Mouse (Mus musculus) layer of hippocampus, adult 2 months (tissue): Measurements from ENCODE around the gene Fmnl2. TPM values are rescaled to one million over a fixed set of nuclear protein-coding genes. Genes with fewer than 3 reads are reported as not detected.

ENCODE experiments used
- DNase-seq, 2 experiments: peaks; one replicate each; pipeline ENCODE4 v3.0.0; 2022; ENCODE audit warnings: low spot score in 2 of 2
- H3K27ac ChIP-seq: fragments of 200-600 bp; 2 replicates; pipeline ENCODE4 v1.8.1; 2022
- H3K4me3 ChIP-seq: fragments of 200-600 bp; 2 replicates; pipeline ENCODE4 v1.8.1; 2022; ENCODE audit warnings: mild to moderate bottlenecking
- CTCF ChIP-seq: fragments of 200-600 bp; conservative IDR thresholded peaks from 2 replicates; pipeline ENCODE4 v1.8.1; 2022; ENCODE audit warnings: antibody characterized with exemption, mild to moderate bottlenecking, moderate library complexity
- total RNA-seq, 2 experiments: library from RNA; stranded (reverse); gene quantifications; 2 replicates each; pipeline ENCODE4 v1.2.3; 2021

Gene Fmnl2
- total RNA-seq, 2 experiments from 2014 or later, result 42.4 to 44.0 TPM

DNA sequence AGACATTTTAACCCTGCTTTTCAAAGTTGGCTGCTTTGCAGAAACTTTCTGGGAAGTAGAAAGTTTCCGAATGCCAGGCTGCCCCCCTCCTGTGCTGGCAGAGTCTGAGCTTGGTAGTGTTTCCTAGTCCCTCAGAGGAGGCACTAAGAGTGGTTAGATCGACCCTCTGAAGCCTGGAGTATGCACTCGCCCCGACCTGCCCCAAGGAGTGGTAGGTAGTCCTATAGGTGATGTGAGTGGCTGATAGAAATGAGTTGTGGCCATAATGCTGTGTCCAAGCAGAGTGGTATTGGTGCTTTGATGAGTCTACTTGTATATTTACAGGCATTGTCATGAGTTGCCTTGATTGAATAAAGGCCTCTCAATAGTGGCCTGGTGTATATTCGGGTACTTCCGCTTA, 116.4 kb downstream of the Fmnl2 start:
- H3K27ac ChIP-seq, result no peak overlapping the region
- TF ChIP-seq CTCF, result no peak
- no peak overlapping the region for H3K4me3 ChIP-seq
- DNase-seq, result no peak

DNA sequence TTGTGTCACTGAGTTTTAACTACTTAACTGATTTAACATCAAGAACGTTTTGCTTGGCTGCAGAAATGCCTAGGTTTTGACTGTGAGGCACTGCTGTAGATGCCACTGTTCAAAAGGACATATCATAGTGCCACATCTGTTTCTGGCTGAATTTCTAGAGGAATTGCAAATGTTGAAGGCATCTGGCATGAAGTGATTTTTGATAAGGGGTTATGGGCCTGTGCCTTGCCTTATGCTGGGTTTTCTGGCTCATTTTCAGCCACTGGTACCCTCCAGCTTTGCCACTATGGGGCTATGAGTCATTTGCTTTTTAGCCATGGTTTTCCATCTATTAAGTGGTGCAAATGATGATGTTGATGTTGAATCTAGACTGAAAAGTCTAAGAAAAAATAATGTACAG, 117.1 kb downstream of the Fmnl2 start:
- Histone ChIP-seq H3K27ac (no peak overlapping the region), H3K4me3 (no peak overlapping the region)
- DNase-seq, result no peak
- TF ChIP-seq CTCF, result no peak

DNA sequence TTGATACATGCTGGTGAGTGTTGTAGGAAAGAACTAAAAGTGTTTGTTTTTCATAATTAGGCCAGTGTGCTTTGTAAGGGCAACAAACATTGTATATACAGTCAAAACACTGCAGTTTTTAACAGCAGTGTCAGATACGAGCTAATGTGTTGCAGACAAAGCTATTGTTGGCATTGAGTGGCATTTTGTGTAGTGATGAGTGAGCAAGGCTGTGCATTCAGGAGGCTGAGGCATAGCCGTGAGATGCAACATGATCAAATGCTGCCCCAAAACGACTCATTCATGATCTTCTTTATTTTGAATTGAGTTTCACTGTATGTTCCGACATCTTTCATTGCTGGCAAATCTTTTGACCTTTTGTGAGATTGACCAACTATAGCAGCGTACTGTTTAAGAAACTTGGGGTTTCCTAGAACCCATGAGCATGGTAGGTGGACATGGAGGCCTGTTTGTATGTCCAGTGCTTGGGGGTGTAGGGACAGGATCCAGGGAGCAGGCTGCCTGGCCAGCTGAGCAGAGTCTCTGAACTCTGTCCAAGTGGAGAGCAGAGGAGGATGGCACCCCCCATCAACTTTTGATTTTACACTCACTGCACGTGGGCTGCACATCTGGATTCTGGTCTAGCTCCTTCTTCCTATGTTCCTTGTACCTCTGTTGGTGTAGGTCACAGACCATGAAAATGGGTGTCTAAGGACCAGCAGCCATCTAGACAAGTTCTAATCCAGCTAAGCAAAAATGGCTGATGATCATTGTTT, 120.4 kb downstream of the Fmnl2 start:
- DNase-seq, result no peak
- peak overlapping the region; percentile 49 for H3K27ac ChIP-seq
- no peak for TF ChIP-seq CTCF
- no peak overlapping the region for H3K4me3 ChIP-seq

DNA sequence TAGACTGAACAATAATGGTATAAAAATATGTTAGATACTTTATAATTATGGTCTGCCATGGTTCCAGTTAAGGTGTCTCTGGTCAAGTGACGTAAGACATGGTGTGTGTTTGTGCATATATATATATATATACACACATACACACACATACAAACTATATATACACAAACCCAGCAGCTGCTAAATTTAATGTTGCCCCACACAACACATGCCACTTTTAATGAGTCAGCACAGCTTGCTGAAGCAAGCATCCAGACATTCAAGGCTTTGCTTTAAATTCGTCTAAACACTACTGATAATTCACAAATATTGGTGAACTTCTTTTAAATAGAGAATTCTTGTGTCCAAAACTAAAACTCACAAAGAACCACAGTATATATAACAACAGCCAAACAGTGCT, 121.1 kb downstream of the Fmnl2 start:
- no peak for DNase-seq
- Histone ChIP-seq H3K4me3 (no peak overlapping the region), H3K27ac (peak overlapping the region; percentile 49)
- no peak for TF ChIP-seq CTCF

DNA sequence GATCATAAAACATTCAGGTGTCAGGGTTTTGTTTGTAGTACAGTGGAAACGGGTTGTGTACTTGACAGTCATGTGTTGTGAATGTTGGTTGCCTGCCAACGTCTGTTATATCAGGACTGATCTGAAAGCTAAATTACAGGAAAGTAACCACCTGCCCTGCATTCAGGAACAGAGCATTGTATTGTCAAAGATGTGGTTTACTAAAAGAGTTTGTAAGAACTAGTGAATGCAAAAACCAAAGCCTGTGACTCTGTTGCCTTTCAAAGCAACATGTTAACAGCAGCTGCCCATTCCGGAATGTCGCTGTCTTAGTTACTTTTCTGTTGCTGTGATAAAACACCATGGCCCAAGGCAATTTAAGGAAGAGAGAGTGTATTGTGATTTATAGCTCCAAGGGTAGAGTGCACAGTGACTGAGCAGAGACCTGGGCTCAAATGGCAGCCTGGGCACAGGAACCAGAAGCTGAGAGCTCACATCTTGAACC, 121.7 kb downstream of the Fmnl2 start:
- no peak for DNase-seq
- Histone ChIP-seq H3K4me3 (no peak overlapping the region), H3K27ac (peak overlapping the region; percentile 49)
- no peak for TF ChIP-seq CTCF

DNA sequence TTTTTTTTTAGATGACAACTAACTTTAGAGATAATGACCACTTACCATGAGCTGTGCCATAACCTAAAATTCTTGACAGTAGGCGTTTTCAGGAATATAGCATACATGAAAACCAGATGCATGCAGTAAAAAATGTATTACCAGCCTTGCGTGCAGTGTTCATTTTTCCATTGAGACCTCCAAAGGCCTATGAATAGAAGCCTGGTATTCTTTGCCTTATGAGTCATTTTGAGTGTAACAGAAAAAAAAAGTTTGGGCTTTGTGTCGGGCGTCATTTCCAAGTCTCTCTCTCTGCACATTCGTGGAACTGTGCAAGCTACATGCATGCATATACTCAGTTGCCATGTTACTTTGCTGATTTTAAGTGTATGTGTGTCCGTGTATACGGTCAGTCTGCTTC, 123.5 kb downstream of the Fmnl2 start:
- Histone ChIP-seq H3K4me3 (no peak overlapping the region), H3K27ac (no peak overlapping the region)
- TF ChIP-seq CTCF, result no peak
- no peak for DNase-seq

GRCm38 (mm10) chr2:52981595-52981994, 123.9 kb downstream of the Fmnl2 start:
- H3K27ac ChIP-seq, result no peak overlapping the region
- H3K4me3 ChIP-seq, result no peak overlapping the region
- TF ChIP-seq CTCF, result no peak
- no peak for DNase-seq

DNA sequence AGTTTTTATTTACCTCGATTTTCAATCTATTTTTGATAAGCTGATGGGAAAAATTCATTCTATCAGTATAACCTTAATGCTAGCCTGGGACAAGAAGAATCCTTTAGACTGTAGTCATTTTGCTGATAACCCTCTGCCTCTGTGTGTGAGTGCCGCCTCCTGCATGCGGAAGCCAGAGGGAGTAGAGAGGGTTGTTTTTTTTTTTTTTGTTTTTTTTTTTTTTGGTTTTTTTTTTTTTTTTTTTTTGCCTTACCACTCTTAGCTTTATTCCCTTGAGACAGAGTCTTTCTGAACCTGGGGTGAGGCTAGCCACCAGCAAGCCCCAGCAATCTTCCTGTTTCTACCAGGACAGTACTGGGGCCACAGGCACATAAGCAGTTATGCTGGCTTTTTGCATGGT, 124.8 kb downstream of the Fmnl2 start:
- Histone ChIP-seq H3K4me3 (no peak overlapping the region), H3K27ac (no peak overlapping the region)
- no peak for TF ChIP-seq CTCF
- no peak for DNase-seq

DNA sequence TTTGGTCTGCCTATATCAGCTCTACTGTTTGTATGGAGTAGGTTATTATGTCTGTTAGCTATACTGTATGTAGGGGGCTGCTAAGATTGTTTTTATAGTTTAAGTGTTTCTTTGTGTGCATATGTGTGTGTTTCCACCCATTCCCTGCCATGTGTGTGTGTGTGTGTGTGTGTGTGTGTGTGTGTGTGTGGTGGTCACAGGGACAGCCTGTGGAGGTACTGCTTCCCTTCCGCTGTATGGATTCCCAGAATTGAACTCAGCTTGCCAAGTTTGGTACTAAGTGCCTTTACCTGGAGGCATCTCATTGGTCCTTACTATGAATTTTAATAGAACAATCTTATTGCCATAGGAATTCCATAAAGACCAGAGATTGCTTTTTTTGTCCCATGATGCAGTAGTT, 126.9 kb downstream of the Fmnl2 start:
- DNase-seq, result no peak
- Histone ChIP-seq H3K4me3 (no peak overlapping the region), H3K27ac (peak overlapping the region; percentile 82)
- no peak for TF ChIP-seq CTCF

DNA sequence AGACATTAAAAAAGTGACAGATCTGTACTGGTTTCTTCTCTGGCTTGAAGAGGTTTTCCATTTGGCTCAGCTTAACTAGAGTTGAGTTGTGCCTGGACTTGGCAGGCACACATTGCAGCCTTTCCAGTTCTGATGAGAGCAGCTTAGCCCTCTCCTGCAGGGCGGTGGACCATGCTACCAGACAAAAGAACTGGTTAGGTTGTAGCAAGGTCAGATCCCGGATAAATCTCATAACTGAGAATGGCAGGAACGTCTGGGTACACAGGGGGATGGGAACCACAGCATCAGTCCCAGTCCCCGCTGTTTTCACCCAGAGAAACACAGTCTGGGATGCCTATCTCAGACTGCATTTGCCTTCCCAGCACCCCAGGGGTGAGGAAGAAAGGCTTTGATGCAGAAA, 127.5 kb downstream of the Fmnl2 start:
- peak overlapping the region; percentile 82 for H3K27ac ChIP-seq
- H3K4me3 ChIP-seq, result no peak overlapping the region
- no peak for DNase-seq
- TF ChIP-seq CTCF, result no peak

DNA sequence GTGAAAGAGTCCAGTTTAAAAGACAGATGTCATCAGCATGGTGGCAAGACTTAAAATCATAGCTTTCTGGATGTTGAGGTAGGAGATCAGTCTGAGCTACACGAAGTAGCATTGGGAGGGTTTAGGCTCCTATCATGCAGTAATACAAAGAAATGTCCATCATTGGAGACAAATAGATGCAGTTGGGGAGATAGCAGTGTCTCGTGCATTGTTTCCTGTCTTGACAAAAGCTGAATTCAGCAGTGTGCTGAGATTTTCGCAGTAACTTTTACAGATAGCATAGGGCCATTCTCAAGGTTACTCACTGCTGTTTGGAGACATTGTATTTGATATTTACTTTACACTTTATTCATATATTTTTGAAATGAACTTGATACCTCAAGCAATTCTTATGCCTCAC, 128.7 kb downstream of the Fmnl2 start:
- no peak overlapping the region for H3K4me3 ChIP-seq
- H3K27ac ChIP-seq, result peak overlapping the region; percentile 32
- no peak for TF ChIP-seq CTCF
- DNase-seq, result no peak

- DNase-seq, result no peak
- peak overlapping the region; percentile 85; the same call in 1 of the 2 replicates for H3K27ac ChIP-seq
- TF ChIP-seq CTCF, result no peak
- H3K4me3 ChIP-seq, result no peak overlapping the region
These were observed 129.4 kb downstream of the Fmnl2 start for GRCm38 (mm10) chr2:52987035-52987434.

DNA sequence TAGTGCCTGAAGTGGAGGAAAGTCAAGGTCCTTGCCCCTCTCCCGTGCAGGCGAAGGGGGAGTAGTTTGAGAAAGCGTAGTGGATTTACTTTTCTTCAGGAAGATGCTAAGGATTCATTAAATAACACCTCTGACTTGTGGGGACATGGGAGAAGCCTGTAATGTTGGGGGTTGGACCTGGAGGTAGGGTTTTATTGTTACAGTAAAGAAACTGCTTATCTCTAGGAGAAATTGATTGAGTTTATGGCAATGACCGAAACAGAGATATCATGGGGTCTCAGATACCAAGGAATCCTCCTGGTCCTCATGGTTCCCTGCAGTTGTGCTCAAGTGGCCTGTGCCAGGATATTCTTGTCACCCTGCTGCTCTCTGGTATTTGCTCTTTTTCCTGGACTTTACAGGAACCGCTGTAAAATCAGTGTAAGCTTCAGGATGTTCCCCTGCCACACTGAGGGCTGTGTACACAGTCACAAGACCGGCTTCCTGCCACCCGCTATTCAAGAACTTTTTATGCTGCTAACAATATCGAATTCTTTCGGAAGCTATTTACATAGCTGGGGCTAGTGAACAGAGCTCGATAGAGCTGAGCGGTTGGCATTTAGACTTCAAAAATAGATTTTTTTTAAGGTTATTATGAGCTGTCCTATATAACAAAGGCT, 130.1 kb downstream of the Fmnl2 start:
- H3K4me3 ChIP-seq, result peak overlapping the region; percentile 20; the same call in 1 of the 2 replicates
- TF ChIP-seq CTCF, result no peak
- H3K27ac ChIP-seq, result peak overlapping the region; percentile 85
- DNase-seq, result no peak

- DNase-seq, result no peak
- no peak for TF ChIP-seq CTCF
- Histone ChIP-seq H3K27ac (no peak overlapping the region; the same call in 1 of the 2 replicates), H3K4me3 (no peak overlapping the region)
These were observed 131.7 kb downstream of the Fmnl2 start for GRCm38 (mm10) chr2:52989316-52989715.
